Mouse (Mus musculus): ENCODE results near the gene 3110018I06Rik.

3110018I06Rik gene

DNA sequence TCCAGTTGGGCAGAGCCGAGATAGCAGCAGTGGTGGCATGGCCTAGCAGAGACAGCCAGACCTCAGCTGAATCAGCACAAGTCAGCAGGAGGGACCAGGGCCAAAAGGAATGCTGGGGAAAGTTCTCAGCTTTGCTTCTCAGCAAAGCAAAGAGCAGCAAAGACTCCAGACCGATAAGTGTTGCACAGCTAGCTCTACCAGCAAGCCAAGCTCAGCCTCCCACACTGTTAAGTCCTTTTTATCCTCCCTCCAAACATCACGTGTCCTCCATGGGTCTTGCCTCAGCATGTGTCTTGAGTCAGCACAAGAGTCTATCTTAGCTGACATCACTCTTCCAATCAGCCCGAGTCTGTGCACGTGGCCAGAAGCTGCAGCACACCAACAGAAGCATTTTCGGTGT lies at the start of gene 3110018I06Rik:
TSS of gene 3110018I06Rik (plus strand) at position 262 of the 400 bp plus-strand sequence.
- no peak for DNase-seq (ENCODE audit: low spot score)

DNA sequence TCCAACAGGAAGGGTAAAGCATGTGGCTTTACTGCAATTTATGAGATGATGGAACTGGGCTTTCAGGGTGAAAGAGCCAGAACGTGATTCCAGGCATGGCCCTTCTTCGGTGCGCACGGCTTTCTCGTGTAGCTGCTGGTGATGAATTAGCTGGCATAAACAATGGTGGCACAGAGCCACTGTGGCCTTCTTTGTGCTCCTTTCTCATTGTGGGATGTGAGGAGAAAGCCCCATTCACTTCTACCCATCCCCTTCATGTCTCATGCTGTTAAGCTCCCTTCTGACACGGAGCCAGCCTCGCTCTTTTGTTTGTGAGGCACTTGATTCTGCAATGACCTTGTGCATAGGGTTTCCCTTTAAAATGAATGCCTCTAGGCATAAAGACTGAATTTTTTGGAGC lies 43.8 kb upstream of the 3110018I06Rik start:
- no peak for DNase-seq (ENCODE audit: low spot score)

DNA sequence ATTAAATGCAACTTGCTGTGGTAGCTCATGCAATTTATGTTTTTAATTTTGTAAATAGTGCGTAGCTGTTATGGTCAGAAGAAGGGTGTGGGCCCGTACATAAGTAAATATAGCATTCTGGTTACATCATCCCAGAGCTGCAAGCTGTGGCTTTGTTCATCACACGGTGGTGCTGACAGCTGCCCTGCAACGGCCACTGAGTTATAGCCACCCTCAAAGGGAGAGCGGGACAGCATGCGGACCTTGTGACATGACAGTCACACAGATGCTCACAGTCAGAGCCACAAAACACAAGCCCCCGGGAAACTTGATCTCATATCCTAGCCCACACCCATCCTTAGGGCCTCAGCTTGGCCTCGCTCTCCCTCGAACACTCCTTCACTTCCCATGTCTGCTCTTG lies 30.6 kb upstream of the 3110018I06Rik start:
- no peak for DNase-seq (ENCODE audit: low spot score)

DNA sequence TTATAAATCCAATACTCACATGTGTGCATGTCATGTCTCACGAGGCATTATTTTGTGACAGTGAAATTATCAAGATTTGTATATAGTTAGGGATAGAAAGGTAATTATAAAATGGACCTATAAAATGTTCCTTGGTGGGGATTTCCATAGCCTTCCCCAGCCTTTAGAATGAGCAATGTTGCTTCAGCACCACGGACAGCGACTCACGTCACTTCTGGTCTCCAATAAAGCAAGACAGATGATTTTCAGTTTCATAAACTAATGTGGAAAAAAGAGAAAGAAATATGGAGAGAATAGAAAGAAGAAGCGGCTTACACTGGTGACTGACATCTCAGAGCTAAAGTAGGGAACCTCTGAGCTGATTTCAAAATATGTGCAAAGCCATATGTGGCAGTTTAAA lies 23.7 kb upstream of the 3110018I06Rik start:
- peak; percentile 50 for DNase-seq (ENCODE audit: low spot score)

DNA sequence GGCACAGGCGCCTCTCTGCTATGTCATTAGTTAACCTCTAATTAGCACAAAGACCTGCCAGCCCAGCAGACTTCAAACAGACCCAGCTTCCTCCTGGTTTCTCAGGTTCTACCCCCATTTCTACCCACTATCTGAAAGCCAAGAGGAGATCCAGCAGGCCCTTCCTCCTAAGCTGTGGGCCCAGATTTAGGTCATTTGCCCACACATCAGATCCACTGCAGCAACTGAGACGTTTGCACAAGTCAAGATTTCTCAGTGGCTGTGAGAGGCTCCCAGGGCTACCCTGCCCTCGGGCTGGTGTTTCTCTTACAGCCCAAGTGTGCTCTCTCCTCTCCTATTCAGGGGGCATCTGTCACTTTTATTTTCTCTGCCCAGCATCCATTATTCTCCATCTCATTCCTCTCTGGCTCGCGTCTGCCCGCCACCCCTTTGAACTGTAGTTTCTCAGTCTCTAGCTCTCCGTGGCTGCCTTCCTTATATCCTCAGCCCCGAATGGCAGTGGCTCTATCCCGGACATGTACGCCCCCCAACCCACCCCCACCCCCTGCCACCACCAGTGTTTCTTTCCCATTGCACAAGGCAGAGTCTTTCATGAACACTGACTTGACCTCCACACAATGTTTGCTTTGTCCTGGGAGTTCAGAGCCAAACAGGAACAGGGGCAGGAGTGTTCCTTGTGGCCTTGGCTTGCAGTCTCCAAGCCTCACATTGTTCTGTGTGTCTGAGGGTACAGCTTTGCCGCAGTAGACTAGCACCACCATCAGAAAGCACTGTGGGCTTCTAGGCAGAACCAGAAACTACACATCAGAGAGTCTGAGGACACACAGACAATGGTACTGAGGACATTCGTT lies 11.8 kb upstream of the 3110018I06Rik start:
- no peak for DNase-seq (ENCODE audit: low spot score)

DNA sequence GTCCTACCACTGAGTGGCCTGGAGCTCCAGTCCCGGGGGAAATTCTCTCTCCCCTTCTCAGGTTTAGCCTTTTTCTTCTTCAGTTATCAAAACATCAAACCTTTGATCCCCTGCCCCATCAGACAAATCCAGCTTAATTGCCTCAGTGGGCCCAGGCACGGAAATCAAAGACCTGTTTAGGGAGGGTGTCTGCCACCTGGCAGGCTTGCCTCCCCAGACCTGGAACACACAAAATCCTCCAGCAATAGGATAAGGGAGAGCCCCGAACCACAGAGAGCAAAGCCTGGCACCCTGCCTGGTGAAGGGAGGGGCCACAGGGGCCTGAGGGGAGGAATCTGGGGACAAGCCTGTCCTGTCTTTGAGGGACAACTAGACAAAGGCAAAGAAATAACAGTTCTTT lies 9.1 kb upstream of the 3110018I06Rik start:
- no peak for DNase-seq (ENCODE audit: low spot score)

DNA sequence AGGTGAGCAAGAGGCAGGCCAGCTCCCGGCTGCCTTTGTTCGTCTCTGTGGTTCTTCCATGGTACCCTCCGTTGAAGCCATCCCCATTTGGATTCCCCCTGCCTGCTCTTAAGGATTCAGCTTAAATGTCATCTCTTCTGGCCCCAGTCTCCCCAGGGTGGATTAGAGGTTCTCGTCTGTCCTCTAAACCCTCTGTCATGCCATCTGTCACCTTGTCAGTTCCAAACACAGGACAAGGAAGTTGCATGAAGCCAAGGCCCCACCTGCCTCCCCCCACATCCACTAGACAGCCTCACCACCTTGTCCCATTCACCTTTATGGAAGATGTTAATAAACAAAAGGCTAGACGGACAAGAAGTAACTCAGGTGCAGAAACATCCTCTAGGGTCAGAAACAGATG lies 5.4 kb upstream of the 3110018I06Rik start:
- DNase-seq (ENCODE audit: low spot score) = no peak

DNA sequence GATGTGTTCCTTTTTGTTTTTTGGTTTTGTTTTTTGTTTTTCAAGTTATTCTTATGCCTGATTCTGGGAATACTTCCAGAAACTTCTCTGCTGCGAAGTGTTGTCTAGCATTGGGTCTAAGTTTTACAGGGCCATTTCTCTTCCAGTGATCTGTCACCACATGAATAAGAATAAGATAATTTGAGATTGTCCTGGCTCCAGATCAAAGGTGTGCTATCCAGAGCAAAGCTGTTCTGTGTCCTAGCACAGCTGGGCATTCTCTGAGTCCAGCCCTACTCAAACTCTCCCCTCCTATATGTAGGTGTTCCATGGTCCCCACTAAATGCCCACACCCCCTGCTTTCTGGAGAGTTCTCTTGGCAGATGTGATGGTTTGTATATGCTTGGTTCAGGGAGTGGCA lies 2.9 kb downstream of the 3110018I06Rik start:
- DNase-seq (ENCODE audit: low spot score) = no peak

DNA sequence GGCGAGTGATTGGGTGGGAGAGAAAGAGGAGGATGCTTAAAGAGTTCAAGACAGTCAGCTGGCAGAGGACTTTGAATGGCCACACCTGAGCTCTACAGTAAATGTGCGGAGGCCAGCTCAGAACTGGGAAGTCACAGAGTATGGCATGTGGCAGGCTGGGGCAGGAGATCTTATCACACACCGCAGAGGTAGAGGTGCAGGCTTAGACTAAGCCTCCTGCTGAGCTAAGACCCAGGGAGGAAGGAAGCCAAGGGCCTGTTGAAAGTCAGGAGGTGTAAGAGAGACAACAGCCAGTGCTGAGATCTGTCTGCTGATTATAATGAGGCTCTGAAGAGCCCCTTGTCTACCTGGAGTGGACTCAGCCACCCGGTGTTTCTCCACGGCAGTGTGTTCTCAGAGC lies 8.5 kb downstream of the 3110018I06Rik start:
- no peak for DNase-seq (ENCODE audit: low spot score)

DNA sequence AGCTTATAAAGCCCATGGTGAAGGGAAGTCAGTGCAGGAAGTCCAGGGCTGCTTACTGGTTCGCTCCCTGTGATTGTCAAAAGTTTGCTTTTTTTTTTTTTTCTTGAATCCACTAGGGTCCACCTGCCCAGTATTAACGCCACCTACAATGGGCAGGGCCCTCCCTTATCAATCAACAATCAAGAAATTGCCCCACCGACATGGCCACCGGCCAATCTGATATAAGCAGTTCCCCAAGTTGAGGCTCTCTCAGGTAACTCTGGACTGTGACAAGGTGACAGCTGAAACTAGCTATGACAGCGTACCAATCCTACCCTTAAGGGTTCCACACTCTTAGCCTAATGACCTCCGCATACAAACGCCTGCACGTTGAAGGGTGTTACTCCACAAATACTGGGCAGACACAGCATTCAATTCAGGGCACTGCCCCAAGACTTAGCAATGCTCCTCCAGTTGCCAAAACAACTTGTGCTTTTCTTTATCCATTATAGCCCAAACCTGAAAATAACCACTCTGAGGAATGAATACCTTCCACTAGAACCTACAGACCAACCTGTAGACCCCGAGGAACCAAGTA lies 21.3 kb downstream of the 3110018I06Rik start:
- DNase-seq (ENCODE audit: low spot score) = no peak

DNA sequence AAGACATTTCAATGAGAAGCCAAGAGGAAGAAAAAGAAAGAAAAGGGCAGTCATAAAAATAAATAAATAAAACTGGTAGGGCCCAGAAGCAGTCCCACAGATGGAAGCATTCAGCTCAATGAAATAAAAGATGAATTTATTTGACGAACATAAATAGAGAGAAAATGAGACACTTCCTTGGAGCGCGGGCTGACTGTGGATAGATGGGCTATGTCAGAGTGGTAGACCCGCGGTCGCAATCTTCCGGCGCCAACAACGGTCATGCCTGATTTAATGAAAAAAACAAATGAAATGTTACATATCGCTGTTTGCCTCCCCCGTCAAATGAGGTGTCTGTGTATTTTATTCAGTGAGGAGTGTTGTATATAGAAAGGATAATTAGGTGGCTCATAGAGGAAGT lies 22.7 kb downstream of the 3110018I06Rik start:
- no peak for DNase-seq (ENCODE audit: low spot score)

DNA sequence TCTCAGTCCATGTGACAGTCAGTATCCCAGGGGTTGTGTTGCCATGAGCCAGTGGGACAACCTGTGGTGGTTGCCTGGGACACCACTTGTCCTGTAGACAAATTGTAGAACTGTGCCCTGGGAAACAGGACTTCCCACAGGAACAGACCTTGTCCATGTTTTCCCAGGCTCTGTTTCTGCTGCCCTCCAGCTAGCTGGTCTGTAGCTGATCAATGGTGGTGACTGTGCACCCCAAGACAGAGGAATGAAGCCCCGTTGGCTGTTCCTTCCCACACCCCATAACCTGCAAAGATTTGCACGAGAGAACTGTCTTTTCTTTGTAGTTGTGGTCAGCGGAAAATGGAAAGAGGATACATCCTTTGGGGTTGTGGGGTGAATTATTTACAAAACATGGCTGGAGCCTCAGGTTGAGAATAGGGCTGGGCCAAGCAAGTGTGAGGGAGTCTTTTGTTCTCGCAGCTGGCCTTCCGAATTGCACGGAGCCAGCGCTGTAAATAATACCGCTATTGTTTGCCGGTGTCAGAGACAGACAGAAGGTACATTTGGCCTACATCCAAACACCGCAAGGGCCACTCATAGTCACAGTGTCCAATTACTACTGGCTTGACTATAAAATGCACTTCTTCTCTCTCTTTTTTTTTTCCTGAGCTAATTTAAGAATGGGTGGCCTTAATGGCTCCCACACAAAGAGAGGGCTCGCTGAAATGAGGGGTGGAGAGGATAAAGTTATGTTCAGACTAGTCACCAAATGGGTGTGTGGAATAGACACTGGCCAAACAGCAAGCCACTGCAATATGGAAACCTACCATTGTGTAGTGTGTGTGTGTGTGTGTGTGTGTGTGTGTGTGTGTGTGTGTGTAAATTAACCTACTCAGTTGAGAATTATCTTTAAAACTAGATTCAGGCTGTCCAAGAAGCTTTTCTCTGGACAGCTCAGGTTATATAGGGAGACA lies 28.1 kb downstream of the 3110018I06Rik start:
- no peak for DNase-seq (ENCODE audit: low spot score)

DNA sequence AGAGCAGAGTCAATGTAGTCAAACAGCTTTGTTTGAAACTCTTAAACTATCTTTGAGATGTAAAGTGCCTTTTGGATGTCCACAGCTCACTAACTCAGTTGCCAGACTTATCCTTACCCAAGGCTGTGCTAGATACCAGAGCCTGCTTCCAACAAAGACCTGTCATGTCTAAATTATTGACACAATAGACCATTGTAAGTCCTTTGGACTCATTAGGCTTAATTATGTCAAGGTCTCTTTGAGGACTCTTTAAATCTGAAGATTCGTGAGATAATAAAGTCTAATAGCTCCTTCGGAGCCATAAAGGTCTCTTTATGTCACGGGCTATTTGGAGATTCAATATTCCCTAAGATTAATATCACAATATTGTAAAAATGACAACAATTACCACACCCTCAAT lies 32.5 kb downstream of the 3110018I06Rik start:
- DNase-seq (ENCODE audit: low spot score) = no peak

DNA sequence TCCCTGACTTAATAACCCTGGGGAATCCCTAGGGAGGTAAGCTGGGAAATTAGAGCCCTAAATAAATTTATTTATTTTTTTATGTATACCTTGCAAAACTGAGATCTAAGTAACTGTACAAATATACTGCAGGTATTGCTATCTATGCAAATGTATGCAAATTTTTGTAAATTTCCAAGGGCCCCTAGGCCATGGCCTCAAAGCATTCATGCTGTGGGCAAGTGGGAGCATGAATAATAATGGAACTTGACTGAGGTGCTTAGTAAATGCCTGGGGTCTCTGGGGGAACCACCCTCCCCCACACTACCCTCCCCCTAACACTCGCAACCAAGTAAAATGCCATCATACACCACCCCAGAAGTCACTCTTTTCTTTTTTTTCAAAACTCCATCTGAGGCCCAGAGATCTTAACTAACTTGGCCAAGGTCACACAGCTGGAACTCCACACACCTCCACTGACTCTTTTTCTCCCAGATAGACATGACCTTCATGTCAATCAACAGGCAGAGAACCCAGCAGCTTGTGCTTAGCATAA lies 40.0 kb downstream of the 3110018I06Rik start:
- no peak for DNase-seq (ENCODE audit: low spot score)

DNA sequence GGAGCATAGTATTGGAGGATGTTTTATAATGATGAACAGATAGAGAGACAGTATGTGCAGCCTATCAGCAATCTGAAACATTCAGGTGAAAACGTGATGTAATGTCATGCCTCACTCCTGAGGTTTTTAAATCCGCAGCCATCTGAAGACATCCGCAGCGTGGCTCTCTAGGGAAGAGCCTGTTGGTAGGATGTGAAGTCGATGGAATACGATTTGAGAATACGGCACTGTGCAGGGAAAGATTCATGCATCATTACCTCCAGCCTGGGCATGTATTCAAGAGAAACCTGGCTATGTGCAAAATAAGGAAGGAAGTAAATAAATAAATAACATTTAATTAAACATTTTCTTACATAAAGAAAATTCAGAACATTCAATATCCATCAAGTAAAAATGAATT lies 44.4 kb downstream of the 3110018I06Rik start:
- no peak for DNase-seq (ENCODE audit: low spot score)

All from ovary, postnatal 36 days (tissue).